Mouse (Mus musculus): ENCODE results near the gene Npas2.

GRCm38 (mm10) chr1:39335561-39336196 is 142.1 kb downstream of the Npas2 start:
- TF ChIP-seq CTCF (IDR thresholded peaks at IDR 0.05; ENCODE audit: extremely low read depth, insufficient read depth, insufficient read length, insufficient replicate concordance): no peak
- no peak for TF ChIP-seq POLR2A (IDR thresholded peaks at IDR 0.05; ENCODE audit: low read depth, low read length)

Data from spleen, adult 2 months (tissue).